Mouse (Mus musculus) T-cell, adult 2 months (primary cell): ENCODE results near the gene Fggy.
A peak's percentile ranks its signal among the peaks of the same experiment; 100 is the strongest.

Source experiments
- DNase-seq: peaks from one replicate; pipeline ENCODE4 v3.0.0; 2022; ENCODE audit warnings: low spot score

The Fggy gene

DNA sequence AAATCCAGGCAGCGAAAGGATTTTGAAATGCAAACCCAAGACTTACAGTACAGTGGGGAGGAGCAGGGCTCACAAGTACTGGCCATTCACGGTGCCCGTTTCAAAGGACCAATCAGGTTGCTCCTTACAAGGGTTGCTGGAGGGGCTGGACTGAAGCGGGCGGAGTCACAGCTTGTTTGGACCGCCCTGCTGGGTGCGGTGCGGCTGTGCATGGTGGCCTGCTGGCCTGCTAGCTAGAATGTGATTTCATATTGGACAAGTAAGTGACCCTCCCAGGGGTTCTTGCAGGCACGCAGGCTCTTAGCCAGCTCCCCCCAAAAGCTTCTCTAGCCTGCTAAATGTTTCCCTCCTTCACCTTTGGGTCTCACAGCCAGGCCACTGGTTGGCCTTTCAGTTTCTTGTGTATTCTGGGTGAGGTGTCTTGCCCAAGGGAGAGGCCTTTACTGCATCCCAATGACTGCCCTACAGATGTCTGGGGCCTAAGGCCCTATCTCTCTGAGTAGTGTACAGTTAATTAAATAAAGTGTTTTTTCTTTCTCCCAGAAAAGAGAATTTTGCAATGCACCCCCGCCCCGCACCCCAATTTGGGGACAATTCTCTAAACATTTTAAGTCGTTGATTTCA lies at the start of gene Fggy:
Fggy (plus strand) TSS at position 175 of the 624 bp plus-strand sequence.
- DNase-seq: peak; percentile 92

DNA sequence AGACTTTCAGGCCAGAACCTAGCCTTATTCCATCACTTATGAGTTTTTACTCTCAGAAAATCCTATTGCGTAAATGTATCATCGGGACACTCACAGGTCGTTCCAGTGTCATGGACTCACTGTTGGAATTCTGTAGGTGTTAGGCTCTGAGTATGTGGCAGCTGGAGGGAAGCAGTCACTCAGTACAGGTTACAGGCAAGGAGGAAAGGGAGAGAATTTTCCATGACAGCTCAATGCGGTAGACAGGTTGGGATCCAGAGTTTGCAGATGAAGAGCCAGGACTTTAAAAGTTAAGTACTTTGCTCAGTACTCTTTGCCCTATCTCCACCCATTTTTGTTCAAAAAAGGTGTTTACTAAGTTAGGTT lies 49.4 kb upstream of the Fggy start:
- DNase-seq: no peak

DNA sequence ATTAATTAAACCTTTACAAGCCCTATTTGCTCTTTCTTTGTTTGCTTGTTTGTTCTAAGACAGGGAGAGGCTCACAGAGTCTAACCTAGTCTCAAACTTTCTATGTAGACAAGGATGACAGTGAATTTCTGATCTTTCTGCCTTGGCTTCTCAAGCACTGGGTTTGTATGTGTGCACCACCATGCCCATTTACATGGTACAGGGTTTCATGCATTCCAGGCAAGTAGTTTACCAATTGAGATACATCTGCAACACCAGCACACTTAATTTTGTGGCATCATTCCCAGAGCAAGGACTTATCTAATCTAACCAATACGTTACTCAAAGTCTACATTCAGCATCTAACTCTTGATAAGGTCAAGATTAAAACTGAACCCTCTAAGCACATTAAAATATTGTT lies 38.9 kb upstream of the Fggy start:
- no peak for DNase-seq

DNA sequence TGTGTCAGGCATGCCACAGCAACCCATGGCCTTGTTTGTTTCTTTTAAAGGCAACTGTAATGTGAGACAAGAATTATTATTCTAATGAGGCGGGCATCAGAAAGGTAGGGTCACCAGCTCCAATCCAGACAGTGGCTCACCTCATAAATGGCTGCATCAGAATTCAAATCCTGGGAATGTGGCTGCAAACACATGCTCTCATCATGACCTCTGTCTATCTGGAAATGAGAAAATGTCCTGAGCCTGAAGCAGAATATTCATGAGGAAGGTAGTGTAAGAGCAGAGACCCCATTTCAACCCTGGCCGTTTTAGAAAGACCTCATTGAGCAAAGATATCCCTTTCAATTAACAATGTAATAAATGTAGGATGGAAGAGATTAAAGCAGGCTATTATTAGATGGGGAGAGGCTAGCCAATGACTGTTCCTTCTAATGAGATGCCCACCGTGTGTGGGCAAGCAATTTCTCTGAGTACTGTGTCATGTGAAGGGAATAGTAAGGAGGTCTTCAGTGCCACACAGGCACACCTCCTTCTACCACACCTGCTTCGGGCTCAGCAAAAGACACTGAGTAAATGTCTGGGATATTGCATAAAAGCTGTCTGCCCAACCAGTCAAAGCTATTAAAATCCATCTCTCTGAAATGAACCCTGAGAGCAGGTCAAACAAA lies 37.2 kb upstream of the Fggy start:
- no peak for DNase-seq

DNA sequence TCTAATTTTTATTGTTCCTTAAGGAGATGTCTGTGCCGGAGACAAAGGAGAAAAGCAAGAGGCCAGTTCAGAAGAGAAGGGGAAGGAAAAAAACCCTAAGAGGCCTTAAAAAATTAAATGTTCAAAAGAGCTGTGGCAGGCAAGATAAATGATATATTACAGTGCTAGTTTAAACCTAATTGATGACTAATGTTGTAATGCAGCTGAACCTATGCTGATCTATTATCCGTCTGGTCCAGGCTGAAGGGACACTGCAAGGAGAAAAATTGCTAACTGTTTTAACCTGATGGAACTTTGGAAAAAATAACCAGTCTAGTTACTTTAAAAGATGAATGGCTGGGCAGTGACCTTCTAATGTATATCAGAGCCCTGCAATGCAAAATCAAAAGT lies 36.7 kb upstream of the Fggy start:
- no peak for DNase-seq

DNA sequence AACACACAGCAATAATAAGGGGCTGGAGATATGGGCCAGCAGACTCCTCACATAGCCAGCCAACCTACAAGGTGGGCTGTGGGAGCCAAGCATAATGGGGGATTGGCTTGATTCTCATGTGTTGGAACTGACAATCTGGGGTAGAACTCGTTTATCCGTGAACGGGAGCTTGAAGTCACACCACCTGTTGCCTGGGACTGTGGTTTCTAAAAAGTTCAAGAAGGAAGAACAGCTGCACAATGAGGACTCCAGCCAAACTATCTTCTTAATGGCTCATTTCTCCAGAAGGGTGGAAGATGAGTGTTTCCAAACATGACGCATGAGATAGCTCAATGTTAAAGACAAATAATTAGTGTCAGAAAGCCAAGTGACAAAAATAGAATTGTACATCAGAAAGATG lies 30.7 kb upstream of the Fggy start:
- DNase-seq: no peak

DNA sequence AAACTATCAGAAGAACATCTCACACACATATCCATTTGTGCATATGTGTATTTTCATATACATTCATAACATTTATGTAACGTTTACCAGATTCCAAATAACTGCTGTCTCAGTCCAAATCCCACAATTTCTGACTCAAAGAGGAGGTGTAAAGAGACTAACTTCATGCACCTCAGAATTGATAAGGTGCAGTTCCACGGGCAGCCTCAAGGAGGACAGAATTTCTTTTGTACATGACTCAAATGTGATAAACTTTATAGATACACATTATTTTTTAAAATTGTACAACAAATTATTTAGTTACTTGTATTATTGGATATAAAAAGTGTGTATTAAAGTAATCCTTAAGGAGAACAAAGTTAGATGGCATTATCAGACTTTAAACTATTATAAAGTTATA lies 26.6 kb upstream of the Fggy start:
- DNase-seq: no peak

DNA sequence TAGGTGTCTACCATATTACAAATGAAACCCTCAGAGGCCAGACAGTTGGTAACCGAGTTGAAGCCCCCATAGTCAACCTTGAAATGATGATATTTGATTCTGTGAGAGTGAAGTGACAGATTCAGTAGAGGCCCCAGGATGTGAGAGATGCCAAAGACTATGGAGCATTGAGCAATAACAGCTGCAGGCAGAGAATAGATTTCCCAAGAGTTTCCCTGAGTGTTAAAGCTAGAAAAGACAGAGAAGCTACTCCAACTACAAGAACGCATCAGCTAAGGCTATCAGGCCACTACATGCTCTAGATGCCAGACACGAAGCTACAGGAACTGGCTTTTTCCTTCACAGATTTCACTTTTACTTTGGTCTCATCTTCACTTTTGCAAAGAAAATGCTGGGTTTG lies 23.4 kb upstream of the Fggy start:
- no peak for DNase-seq

DNA sequence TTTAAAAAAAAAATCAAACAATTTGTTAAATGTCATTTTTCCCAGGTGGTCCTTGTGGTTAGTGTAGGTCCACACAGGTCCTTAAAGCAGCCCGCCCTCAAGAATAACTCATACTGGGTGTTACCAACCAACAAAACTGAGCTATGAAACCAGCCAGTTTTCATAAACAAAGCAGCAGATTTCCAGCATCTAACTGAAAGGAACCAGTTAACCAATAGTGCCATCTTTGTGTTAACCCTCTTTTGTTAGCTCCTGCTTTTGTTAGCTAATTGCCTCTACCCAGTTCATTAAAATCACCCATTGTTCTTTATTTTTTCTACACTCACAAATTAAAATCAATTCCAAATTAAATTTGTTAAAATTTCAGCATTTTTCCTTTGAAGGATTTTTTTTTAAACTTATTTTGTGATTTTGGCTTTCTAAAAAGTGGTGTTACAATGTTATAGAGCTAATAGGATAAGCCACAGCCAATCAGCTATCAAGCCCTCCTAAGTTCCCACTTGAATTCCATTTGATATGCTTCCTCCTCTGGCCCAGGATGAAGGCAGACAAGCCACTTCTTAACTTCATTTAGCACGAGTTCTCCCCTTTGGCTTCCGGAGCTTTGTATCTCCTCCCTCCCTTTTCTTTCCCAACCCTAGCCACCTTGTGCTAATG lies 15.8 kb upstream of the Fggy start:
- DNase-seq: no peak

DNA sequence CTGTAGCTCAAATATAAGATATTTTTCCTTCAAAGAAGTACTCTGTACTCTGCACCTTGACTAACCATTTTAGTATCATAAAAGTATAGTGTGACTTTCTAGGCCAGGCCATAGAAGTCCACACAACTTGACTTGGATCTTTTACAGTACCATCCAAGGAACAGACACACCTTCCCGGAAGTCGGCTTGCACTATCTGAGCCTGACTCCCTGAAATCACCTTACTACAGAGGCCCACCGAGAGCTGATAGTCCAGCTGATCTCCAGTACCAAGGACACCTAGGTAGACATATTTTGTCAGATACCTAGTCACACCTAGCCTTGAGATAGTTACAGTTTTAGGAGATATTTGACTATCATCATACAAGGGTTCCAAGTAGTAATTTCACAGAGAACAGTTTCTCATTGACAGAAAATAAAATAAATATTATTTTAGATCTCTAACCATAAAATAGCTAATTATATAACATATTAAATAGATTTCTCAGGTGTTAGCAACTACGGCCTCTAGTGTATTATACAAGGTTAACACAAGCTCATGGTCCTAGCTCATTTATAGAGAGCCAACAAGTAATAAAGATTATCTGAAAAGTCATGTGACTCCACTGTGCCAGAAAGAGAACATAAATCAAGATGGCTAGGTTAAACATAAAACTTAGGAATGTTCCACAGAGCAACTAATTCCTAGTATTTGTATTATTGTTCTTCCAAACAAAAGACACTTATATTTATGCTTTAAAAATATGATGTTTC lies 15.1 kb upstream of the Fggy start:
- DNase-seq: no peak

DNA sequence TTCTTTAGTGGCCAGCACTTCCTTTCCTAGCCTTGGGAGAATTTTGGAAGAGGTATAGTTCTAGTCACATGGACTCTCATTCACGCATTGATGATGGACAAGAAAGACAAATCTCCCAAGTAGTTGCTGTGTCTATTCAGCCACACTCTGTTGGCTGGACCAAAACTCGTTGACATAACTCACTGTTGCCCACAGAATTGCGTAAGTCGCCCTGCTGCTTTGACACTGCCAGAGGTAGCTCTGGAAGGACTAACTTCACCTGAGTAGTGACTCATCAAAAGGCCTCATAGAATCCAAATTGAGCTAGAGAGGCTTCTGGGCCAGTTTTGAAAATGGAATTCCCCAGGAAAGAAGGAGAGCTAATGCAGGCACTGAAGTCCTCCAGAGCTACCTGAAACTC lies 13.8 kb upstream of the Fggy start:
- DNase-seq: no peak

DNA sequence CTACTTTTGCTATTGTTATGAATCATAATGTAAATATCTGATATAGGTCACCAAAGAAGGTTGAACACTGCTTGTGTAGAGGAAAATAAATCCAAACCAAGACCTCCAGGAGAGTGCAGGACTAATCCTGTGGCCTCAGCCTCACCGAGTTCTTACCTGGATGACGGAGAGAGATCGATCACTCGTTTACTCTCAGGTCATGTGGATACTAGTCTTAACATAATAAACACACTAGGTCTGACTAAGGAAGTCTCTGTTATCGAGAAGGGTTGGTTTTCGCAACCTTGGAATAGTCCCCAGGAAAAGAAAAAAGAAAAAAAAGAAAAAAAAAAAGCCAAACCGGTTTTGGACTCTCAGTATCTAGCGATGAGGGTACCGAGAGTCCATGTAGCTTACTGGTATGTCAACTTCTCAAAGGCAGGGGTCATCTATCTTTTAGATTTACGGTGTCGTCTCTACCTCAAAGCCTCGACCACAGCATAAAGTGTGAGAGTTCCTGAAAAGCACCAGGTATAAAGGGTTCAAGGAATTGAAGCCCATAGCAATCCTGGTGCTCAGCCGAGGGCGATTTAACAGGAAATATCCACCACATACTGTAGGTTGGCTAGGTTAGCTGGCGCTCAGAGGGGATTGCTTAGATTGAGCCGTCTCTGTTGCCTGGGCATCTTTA lies 509 bp upstream of the Fggy start:
- no peak for DNase-seq

DNA sequence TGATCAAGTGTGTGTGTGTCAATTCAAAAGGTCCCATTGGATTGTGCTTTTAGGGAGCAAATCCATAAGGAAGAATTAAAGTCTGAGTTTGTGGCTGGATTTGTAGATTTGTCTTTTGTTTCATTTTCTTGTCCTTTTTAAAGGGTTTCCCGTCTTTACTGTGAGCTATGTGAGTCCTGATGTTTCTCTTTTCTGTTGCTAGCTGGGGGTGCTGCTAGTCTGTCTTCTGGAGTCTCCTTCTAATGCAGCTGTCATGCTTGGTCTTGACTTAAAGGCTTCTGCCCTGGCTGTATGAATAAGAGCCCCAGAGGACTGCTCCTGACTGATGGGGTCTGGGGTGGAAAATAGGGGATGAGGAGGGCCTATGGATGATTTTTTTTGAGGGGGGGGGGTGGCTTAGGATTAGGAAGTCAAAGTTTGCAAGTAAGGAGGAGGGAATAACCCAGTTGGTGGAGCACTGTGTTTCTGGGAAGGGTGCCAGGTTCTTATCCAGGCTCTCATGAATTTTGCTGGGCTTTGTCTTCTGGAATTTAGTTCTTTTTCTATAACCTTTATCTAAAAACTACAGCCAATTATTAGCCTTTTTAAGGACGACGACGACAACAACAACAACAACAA lies 1.1 kb downstream of the Fggy start:
- no peak for DNase-seq

DNA sequence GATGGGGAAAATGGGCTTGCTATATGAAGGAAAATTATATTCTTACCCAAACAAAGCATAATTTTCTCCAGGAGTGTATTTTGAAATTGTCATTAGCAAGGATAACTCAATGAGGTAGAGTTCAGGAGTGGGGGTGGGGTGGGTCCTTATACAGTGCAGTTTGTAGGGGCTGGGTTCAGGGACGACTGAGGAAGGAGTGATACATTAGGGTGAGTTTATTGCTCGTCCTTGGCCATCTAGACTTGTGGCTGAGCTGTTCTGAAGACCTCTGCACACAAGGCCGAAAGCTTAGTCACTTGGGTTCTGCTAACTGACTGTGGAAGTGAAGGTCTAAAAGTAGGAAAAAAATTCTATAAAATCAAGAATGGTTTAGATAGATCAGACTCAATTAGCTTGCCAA lies 14.3 kb downstream of the Fggy start:
- no peak for DNase-seq

DNA sequence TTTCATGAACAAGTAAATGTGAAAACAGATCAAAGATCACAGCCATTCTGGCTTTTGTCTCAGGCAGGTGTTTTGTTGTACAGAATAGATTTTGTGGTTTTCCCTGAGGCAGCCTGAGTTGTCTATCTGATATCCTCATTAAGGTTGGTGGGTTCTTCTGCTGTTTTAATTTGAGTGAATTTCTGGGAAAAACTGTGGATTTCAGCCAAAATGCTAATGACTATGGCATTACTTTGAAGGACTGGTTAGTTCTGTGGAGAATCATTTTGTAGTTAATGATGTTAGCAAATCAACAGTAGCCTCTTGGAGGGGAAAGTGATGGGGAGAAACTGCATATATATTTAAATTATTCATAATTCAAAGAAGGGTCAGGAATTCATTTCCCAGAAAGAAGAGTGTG lies 16.4 kb downstream of the Fggy start:
- DNase-seq: no peak

DNA sequence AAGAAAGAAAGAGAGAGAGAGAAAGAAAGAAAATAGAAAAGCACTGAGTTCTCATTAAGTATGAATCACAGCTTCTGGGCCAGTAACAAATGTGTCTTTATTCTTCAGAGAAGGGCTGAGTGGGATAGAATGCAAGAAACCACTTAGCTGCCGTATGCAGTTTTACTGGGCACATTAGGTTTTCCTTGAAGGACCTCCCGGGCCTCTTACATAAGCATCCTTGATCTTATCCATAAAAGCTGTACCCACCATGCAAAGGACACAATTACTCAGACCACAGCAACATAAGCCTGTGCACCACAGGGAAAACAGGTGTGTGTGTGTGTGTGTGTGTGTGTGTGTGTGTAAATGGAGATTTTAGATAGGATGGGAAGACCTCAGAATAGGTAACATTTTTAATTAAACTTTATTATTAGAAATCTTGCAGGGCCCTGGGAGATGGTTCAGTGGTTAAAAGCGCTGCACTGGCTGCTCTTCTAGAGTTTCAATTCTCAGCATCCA lies 18.2 kb downstream of the Fggy start:
- no peak for DNase-seq

DNA sequence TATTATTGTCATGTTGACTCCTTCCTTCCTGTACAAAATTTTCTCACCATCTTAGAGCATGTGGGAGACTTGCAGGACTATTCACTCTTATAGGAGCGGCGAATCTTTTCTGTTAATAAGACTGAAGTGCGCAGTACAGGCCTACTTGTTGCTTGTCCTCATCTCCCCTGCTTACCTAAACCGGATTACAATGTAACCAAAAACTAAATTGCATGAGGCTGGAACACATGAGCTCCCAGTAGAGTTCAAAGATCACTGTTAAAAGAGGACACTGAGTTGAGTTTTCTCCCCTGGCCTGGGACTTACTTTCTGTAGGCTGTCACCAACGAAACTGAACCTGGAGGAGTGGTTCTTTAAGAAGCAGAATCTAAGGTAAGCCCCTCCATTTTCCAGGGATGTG lies 21.9 kb downstream of the Fggy start:
- DNase-seq: no peak

DNA sequence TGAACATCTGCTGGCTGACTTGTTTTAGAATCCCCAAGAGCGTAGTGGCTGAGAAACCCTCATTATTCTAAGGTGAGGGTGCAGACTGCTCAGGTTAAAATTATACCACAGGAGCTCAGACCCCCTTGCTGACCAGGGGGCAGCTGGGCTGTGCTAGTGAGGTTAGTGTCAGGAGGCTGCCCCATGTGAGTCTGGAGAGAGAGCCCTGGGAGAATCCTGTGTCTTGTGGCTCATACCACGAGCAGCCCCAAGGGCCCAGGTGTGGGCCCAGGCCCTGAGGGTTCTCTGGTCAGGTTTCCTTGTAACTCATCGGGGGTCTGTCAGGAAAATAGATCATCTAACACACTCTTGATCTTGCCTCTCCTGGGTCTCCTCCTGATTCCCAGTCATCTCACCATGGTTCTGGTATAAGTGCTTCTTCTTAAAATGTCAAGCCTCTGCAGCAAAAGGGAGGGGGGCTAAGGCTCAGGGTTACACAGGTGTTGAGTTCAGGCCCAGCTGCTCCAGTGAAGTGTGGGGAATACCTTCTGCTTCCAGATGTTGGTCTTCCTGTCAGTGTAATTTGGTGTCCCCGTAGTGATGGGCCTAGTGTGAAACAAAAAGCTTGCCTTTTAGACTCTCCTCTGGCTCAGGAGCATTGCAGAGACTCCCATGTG lies 26.9 kb downstream of the Fggy start:
- DNase-seq: no peak

DNA sequence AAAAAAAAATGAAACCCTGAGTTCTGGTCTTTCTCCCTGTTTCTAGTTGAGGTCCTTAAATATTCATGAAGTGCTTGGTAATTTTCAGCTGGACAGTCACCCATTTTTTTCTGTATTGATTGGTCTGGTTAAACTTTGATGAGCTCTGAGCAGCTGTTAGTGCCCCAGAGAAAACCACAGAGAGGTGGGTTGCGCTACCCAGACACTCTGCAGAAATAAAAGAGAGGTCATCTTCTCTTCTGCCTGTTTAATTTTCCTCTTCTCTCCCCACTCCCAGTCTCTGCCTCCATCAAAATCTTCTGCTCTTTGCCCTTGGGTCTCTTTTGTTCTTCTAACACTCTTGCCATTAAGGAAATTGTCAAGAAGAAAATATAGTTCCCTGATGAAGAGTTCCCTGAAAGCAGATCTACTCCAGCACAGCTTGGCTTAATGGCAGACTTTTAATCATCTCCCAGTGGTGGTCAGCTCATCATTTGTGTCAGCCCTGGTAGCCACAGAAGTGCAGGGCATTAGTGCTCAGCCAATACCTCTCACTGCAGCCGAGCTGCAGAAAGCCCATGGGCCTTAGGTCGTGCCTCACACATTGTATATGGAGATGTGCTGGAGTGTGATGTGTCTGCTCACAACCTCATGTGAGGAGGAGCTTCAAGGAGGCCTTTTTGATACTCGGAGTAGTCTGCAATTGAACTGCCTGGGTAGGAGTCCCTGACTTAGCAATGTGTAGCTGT lies 29.1 kb downstream of the Fggy start:
- no peak for DNase-seq

DNA sequence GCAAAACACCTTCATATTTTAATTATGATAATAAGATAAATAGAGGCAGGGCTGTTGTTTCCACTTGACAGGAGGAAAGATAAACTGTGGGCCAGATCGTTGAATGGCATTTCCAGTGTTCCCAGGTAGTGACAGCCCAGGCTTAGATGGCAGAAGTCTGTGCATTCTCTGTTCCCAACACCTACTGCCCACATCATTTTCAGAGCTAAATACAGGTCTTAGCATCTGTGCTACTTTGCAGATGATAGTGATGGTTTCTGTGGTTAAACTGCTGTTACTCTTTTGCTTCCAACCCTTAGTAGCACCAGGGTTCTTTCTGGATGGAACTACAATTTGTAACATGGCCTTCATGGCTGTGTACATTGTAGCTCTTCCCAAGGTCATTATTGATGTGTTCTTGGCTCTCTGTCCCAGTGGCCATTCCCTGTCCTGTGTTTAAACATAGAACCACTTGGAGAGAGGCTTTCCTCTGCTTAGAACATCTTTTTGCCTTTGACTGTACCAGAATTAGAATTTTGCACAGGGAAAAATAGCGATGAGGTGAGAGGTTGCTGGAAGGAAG lies 31.5 kb downstream of the Fggy start:
- DNase-seq: no peak
